Mouse (Mus musculus) G1E (cell line): ENCODE measurements around the gene AC124502.3.

ENCODE experiments used
- CTCF ChIP-seq: IDR thresholded peaks from 2 replicates; pipeline ENCODE4 v1.5.1; 2012; ENCODE audit warnings: low read depth, low read length, inconsistent platforms, mixed read lengths
- GATA1 ChIP-seq: IDR thresholded peaks from 2 replicates; pipeline ENCODE4 v1.6.1; 2012; ENCODE audit warnings: borderline replicate concordance, low read length, inconsistent platforms, mixed read lengths
- TAL1 ChIP-seq: conservative IDR thresholded peaks from 2 replicates; pipeline ENCODE4 v1.6.1; 2012; ENCODE audit warnings: low read depth, low read length, inconsistent platforms, mixed read lengths

DNA sequence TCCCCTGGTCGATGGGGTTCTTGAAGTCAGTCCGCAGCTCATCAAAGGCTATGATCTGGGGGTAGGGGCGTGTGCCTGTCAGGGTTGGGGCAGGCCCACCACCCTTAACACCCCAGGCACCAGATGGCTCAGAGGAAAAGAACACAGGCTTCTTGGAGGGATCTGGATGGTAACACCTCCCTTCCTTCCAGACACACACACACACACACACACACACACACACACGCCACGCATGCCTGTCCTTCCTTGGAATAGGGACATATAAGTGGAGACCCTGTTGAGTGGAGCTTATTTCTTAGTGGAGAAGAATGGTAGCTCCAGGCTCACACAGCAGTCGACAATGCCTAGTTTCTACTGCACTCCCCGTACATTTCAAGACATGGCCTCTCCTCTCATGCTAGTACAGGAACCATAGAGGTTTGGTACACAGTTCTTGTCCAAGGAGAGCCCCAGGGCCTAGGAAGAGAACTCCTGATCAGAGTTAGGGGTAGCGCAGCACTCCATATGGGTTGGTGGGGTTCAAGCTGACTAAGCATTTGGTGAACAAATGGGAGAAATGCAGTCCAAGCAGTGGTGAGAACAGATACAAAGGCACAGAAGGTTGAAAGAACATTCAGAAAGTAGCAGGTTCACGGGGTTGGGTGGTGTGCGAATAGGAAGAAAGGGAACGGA lies 56.2 kb downstream of the AC124502.3 start:
- no peak for TF ChIP-seq CTCF
- TF ChIP-seq TAL1 = no peak
- no peak for TF ChIP-seq GATA1
